ENCODE assay signal across 24 mouse cellular contexts in the genomic region with DNA sequence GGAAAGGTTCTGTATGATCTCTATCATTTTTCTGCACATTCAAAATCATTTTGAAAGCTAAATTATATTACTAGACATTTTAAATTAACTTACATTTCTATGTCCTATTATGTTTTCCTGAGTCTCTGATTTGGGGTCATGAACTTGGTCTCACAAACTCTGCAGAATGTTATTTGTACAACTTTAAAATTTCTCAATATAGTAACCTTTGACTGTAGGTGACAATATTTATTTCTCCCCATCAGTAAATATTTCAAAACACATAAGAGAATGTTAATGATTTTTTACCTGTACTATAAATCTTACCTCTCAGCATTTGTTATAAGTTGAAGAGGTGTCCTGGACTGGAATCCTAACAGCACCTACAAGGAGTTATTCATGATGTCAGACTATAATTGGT. TPM values are rescaled to one million over a fixed set of nuclear protein-coding genes. Genes with fewer than 3 reads are reported as not detected.
DNase-seq lines count a peak whose midpoint lies in the region; ATAC-seq and TF ChIP-seq lines count a peak whose summit lies in the region.
"Had no signal": no experiment of that assay in that cellular context is flagged by ENCODE, and none has a peak within 500 bp of the region (broad histone marks: within the 10 kb centered on the region; RNA-seq: fewer than 3 reads in every experiment).

A gene (plus strand): TSS at position 301 of the 400 bp plus-strand sequence.

- no peak within 1 kb of the TSS for H3K9ac ChIP-seq in liver, adult 2 months (ENCODE audit: low read depth, low read length)
- no peak within 1 kb of the TSS for H3K9ac ChIP-seq in liver, postnatal 0 days (replicated peaks)

- H3K27ac ChIP-seq in liver, adult 2 months (replicated peaks; ENCODE audit: insufficient read depth, low read depth, low read length): no peak within 1 kb of the TSS
- H3K27ac ChIP-seq in liver, postnatal 0 days (ENCODE audit: low read depth): no peak within 1 kb of the TSS

- TF ChIP-seq CTCF in liver, adult 2 months (IDR thresholded peaks at IDR 0.05; ENCODE audit: low read depth, low read length): no peak
- no peak for TF ChIP-seq CTCF in liver, postnatal 0 days (IDR thresholded peaks at IDR 0.05; ENCODE audit: low read depth)

- ATAC-seq in liver, postnatal 0 days: no peak
- ATAC-seq: activated CD4-positive, CD25-positive, alpha-beta regulatory T cell, adult 4 months; CD4-positive, CD25-positive, alpha-beta regulatory T cell, adult 4 months; Patski had no signal

- no peak within 1 kb of the TSS for H3K4me2 ChIP-seq in liver, postnatal 0 days (ENCODE audit: low read depth, low read length)

- H3K36me3 ChIP-seq in liver, adult 2 months (ENCODE audit: control insufficient read depth, insufficient read depth, low read length): no peaks in the 10 kb centered on the region
- H3K36me3 ChIP-seq in liver, postnatal 0 days (replicated peaks; ENCODE audit: insufficient read depth, low read length): no peaks in the 10 kb centered on the region
- H3K36me3 ChIP-seq: G1E had no signal

- no peak for TF ChIP-seq POLR2A in liver, adult 2 months (IDR thresholded peaks at IDR 0.05; ENCODE audit: extremely low read depth, insufficient read depth, low read length)

- no peaks in the 10 kb centered on the region for H3K79me2 ChIP-seq in liver, adult 2 months (ENCODE audit: control insufficient read depth, insufficient read depth, low read length)

- 0 out of 2 replicates have a peak, but pooled peaks cover 2% of the 10 kb centered on the region for H3K27me3 ChIP-seq in liver, adult 2 months (ENCODE audit: control insufficient read depth, insufficient read depth, low read length)
- no peaks in the 10 kb centered on the region for H3K27me3 ChIP-seq in liver, postnatal 0 days (ENCODE audit: insufficient read depth, low read length)
- H3K27me3 ChIP-seq: CH12.LX, Patski had no signal

- H3K9me3 ChIP-seq in liver, postnatal 0 days (ENCODE audit: low read length): no peaks in the 10 kb centered on the region
- H3K9me3 ChIP-seq: G1E had no signal

- H3K4me1 ChIP-seq in liver, adult 2 months (ENCODE audit: control insufficient read depth, insufficient read depth, low read length): no peaks in the 10 kb centered on the region
- H3K4me1 ChIP-seq in liver, postnatal 0 days (ENCODE audit: insufficient read depth): no peaks in the 10 kb centered on the region

- no peak for DNase-seq in adrenal gland, postnatal 14 days
- no peak for DNase-seq in adrenal gland, postnatal 25 days
- peak; percentile 57 for DNase-seq in liver, adult 2 months (ENCODE audit: extremely low read depth, low read depth, low spot score)
- no peak for DNase-seq in liver, postnatal 0 days
- DNase-seq: adrenal gland, adult 2 months; adrenal gland, adult 8-10 months; adrenal gland, postnatal 10 days; adrenal gland, postnatal 36 days; B cell, adult 2 months; cerebellum, adult 11 months; cerebellum, adult 11-12 months; cerebellum, adult 18-20 months; cerebellum, adult 2 months; cerebellum, adult 8-10 months had no signal

- TF ChIP-seq EP300 in liver, postnatal 0 days (IDR thresholded peaks at IDR 0.05; ENCODE audit: low read depth): no peak

- H3K4me3 ChIP-seq in liver, adult 2 months (ENCODE audit: insufficient read depth, low read depth, low read length): no peak within 1 kb of the TSS
- no peak within 1 kb of the TSS for H3K4me3 ChIP-seq in liver, postnatal 0 days (ENCODE audit: low read depth, low read length)

RNA-seq across cellular contexts. Expression of the gene that starts here (rescaled TPM):
- 1.2 and 28.5 TPM in 2 replicates for total RNA-seq in adrenal gland, postnatal 14 days (2021)
- not detected in 2 replicates for total RNA-seq in adrenal gland, postnatal 25 days (2021)
- total RNA-seq in liver, adult 2 months (2014; rRNA removed): 7.1 and 27.8 TPM in 2 replicates
- 1.4 and 4.1 TPM in 2 replicates for polyA plus RNA-seq in liver, adult 2 months (2012; rRNA removed)
- polyA plus RNA-seq in liver, postnatal 0 days (2015; fragmentation: Nextera tagmentation; extraction: Ambion mirVana): 10.0 and 13.2 TPM in 2 replicates
- total RNA-seq: adrenal gland, adult 18-20 months; adrenal gland, adult 2 months; adrenal gland, adult 8-10 months; adrenal gland, postnatal 36 days; CH12.LX; ES-E14; G1E; MEL had no signal
- polyA plus RNA-seq: activated CD4-positive, CD25-positive, alpha-beta regulatory T cell, adult 4 months; adrenal gland, adult 2 months; brain, embryonic 14.5 days; C2C12; CD4-positive, CD25-positive, alpha-beta regulatory T cell, adult 4 months; cerebellum, adult 2 months; G1E; Patski had no signal
